Mouse (Mus musculus) liver, embryonic 18 days (tissue): ENCODE results near the gene Vmn1r104. TPM values are rescaled to one million over a fixed set of nuclear protein-coding genes. Genes with fewer than 3 reads are reported as not detected.

Experiments
- polyA plus RNA-seq: library from polyadenylated mRNA; depleted of rRNA; stranded (reverse); fragments of >200 nt; gene quantifications from 2 replicates; pipeline ENCODE4 v1.2.3, GENCODE M21; 2012; rRNA removed

The Vmn1r104 gene
- not detected in 2 replicates for polyA plus RNA-seq

DNA sequence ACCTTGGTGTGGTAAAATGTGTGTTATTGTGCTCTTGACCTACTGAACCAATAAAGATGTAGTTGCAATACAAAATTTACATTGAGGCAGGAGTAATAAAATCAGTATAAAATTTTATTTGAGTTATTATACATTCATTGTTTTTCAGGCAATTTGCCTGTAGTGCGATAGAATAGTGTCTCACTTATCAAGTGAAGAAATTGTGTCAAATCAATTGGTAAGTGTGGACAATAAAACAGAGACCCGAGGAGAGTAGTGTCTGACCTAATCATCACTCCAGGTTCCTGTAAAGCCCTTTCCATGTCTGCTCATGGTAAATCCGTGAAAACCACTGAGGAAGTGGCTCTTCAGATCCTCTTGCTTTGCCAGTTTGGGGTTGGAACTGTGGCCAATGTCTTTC lies at the start of gene Vmn1r104:
TSS of gene Vmn1r104 (plus strand) at position 301 of the 400 bp plus-strand sequence.

DNA sequence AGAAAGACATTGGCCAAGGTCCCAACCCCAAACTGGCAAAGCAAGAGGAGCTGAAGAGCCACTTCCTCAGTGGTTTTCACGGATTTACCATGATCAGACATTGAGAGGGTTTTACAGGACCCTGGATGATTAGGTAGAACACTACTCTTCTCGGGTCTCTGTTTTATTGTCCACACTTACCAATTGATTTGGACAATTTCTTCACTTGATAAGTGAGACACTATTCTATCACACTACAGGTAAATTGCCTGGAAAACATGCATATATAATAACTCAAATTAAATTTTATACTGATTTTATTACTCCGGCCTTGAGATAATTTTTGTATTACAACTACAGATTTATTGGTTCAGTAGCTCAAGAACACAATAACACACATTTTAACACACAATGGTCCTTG lies 23.2 kb upstream of the Vmn1r104 start, which contains the start of gene Vmn1r103:
TSS of gene Vmn1r103 (minus strand) at position 101 of the 400 bp plus-strand sequence.

DNA sequence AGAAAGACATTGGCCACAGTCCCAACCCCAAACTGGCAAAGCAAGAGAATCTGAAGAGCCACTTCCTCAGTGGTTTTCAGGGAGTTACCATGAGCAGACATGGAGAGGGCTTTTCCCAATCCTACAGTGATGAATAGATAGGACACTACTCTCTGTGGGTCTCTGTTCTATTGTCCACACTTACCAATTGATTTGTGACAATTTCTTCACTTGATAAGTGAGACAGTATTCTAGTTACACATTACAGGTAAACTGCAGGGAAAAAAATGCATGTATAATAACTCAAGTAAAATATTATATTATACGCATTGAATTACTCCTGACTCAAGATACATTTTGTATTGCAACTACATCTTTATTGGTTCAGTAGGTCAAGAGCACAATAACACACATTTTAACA lies 12.0 kb downstream of the Vmn1r104 start, which contains the start of gene Gm5726:
TSS of gene Gm5726 (minus strand) at position 101 of the 400 bp plus-strand sequence.

DNA sequence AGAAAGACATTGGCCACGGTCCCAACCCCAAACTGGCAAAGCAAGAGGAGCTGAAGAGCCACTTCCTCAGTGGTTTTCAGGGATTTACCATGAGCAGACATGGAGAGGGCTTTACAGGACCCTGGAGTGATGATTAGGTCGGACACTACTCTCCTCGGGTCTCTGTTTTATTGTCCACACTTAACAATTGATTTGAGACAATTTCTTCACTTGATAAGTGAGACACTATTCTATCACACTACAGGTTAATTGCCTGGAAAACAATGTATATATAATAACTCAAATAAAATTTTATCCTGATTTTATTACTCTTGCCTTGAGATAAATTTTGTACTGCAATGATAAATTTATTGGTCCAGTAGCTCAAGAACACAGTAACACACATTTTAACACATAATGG lies 42.5 kb downstream of the Vmn1r104 start, which contains the start of gene Gm4141:
TSS of gene Gm4141 (minus strand) at position 101 of the 400 bp plus-strand sequence.

Other genes with a start within 250 kb of the Vmn1r104 start
- gene Gm4133, start 199.8 kb upstream of the Vmn1r104 start, polyA plus RNA-seq = not detected in 2 replicates
- gene Gm5728, start 158.4 kb upstream of the Vmn1r104 start, polyA plus RNA-seq = not detected in 2 replicates
- gene Vmn1r100, start 115.9 kb upstream of the Vmn1r104 start, polyA plus RNA-seq = not detected in 2 replicates
- gene Vmn1r101, start 91.2 kb upstream of the Vmn1r104 start, polyA plus RNA-seq = not detected in 2 replicates
- gene Gm10670, start 58.9 kb upstream of the Vmn1r104 start, polyA plus RNA-seq = not detected in 2 replicates
- gene Vmn1r103, start 23.3 kb upstream of the Vmn1r104 start, polyA plus RNA-seq = not detected in 2 replicates
- gene Gm5726, start 11.9 kb downstream of the Vmn1r104 start, polyA plus RNA-seq = not detected in 2 replicates
- gene Gm4141, start 42.4 kb downstream of the Vmn1r104 start, polyA plus RNA-seq = not detected in 2 replicates
- not detected in 2 replicates for gene Gm4513, start 65.2 kb downstream of the Vmn1r104 start, polyA plus RNA-seq
- gene Vmn1r107, start 135.1 kb downstream of the Vmn1r104 start, polyA plus RNA-seq = not detected in 2 replicates
- not detected in 2 replicates for gene Vmn1r111, start 169.4 kb downstream of the Vmn1r104 start, polyA plus RNA-seq
- gene Gm10668, start 196.8 kb downstream of the Vmn1r104 start, polyA plus RNA-seq = not detected in 2 replicates
- gene Vmn1r112, start 237.3 kb downstream of the Vmn1r104 start, polyA plus RNA-seq = not detected in 2 replicates